Mouse (Mus musculus): ENCODE data around the gene Gm8947.

DNA sequence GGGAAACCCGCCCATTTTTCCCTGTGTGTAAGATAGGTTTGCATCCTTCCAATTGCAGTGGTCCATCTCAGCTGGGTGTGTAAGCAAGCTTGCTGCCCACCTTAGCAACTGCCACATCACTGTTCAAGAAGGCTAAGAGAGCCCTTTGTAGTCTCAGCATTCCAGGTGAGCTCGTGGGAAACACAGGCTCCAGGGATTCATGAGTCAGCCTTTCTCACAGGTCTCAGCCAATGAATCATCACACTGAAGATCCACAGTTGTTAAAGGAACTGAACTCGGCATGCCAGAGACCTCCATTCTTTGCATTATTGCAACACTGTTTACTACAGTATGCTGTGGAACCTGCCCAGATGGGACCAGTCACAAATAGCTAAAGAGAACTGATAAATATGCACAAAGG lies 23.5 kb upstream of the Gm8947 start:
- TF ChIP-seq POLR2A (IDR thresholded peaks at IDR 0.05; ENCODE audit: insufficient read depth, low read depth, low read length) (no peak), CTCF (IDR thresholded peaks at IDR 0.05) (no peak)
